Mouse (Mus musculus): Measurements from ENCODE around the gene Schip1. TPM values are rescaled to one million over a fixed set of nuclear protein-coding genes. Genes with fewer than 3 reads are reported as not detected.
A peak's percentile ranks its signal among the peaks of the same experiment; 100 is the strongest.

Gene Schip1
- polyA plus RNA-seq, 1 experiment from 2014 or later = 36.6 TPM

- Histone ChIP-seq H3K9ac (no peak overlapping the region), H3K36me3 (no peaks in the 10 kb centered on the region), H3K27me3 (no peaks in the 10 kb centered on the region), H3K4me3 (no peak overlapping the region), H3K9me3 (no peaks in the 10 kb centered on the region), H3K4me2 (no peak overlapping the region), H3K4me1 (no peaks in the 10 kb centered on the region), H3K27ac (no peak overlapping the region)
- ATAC-seq (ENCODE audit: borderline replicate concordance, extremely low read depth, low FRiP score, low TSS enrichment) = no peak
- WGBS = 65% methylated on average over 1 of the region's 1 CpGs
Observed at GRCm38 (mm10) chr3:68160175-68160574, 95.6 kb downstream of the Schip1 start.

- 64% methylated on average over 3 of the region's 3 CpGs for WGBS
- H3K27ac ChIP-seq = no peak overlapping the region
- H3K36me3 ChIP-seq = no peaks in the 10 kb centered on the region
- no peaks in the 10 kb centered on the region for H3K27me3 ChIP-seq
- no peak overlapping the region for H3K9ac ChIP-seq
- H3K9me3 ChIP-seq = no peaks in the 10 kb centered on the region
- no peaks in the 10 kb centered on the region for H3K4me1 ChIP-seq
- no peak overlapping the region for H3K4me3 ChIP-seq
- no peak for ATAC-seq (ENCODE audit: borderline replicate concordance, extremely low read depth, low FRiP score, low TSS enrichment)
- H3K4me2 ChIP-seq = no peak overlapping the region
Observed at GRCm38 (mm10) chr3:68160760-68161159, 96.2 kb downstream of the Schip1 start.

- Histone ChIP-seq H3K27me3 (no peaks in the 10 kb centered on the region), H3K27ac (no peak overlapping the region), H3K9me3 (no peaks in the 10 kb centered on the region), H3K9ac (no peak overlapping the region), H3K4me2 (no peak overlapping the region), H3K4me1 (no peaks in the 10 kb centered on the region), H3K4me3 (no peak overlapping the region), H3K36me3 (no peaks in the 10 kb centered on the region)
- no peak for ATAC-seq (ENCODE audit: borderline replicate concordance, extremely low read depth, low FRiP score, low TSS enrichment)
- WGBS = 73% methylated on average over 1 of the region's 1 CpGs
Observed at GRCm38 (mm10) chr3:68178248-68178647, 113.6 kb downstream of the Schip1 start.

GRCm38 (mm10) chr3:68187471-68187870 lies 122.9 kb downstream of the Schip1 start:
- Histone ChIP-seq H3K27ac (no peak overlapping the region), H3K4me3 (no peak overlapping the region), H3K36me3 (no peaks in the 10 kb centered on the region), H3K4me2 (no peak overlapping the region), H3K4me1 (no peaks in the 10 kb centered on the region), H3K9ac (no peak overlapping the region), H3K9me3 (no peaks in the 10 kb centered on the region), H3K27me3 (no peaks in the 10 kb centered on the region)
- ATAC-seq (ENCODE audit: borderline replicate concordance, extremely low read depth, low FRiP score, low TSS enrichment) = no peak
- 48% methylated on average over 8 of the region's 8 CpGs for WGBS

- no peak overlapping the region for H3K9ac ChIP-seq
- H3K4me3 ChIP-seq = no peak overlapping the region
- no peak overlapping the region for H3K4me2 ChIP-seq
- no peaks in the 10 kb centered on the region for H3K4me1 ChIP-seq
- H3K27ac ChIP-seq = no peak overlapping the region
- peak; percentile 8; the same call in 1 of the 2 replicates for ATAC-seq (ENCODE audit: borderline replicate concordance, extremely low read depth, low FRiP score, low TSS enrichment)
- H3K27me3 ChIP-seq = no peaks in the 10 kb centered on the region
- H3K9me3 ChIP-seq = no peaks in the 10 kb centered on the region
- no peaks in the 10 kb centered on the region for H3K36me3 ChIP-seq
- 51% methylated on average over 2 of the region's 2 CpGs for WGBS
Observed at GRCm38 (mm10) chr3:68189100-68189499, 124.5 kb downstream of the Schip1 start.

GRCm38 (mm10) chr3:68196933-68197332 lies 132.3 kb downstream of the Schip1 start:
- ATAC-seq (ENCODE audit: borderline replicate concordance, extremely low read depth, low FRiP score, low TSS enrichment) = no peak
- Histone ChIP-seq H3K27me3 (no peaks in the 10 kb centered on the region), H3K4me1 (no peaks in the 10 kb centered on the region), H3K9ac (no peak overlapping the region), H3K27ac (no peak overlapping the region), H3K36me3 (no peaks in the 10 kb centered on the region), H3K9me3 (no peaks in the 10 kb centered on the region), H3K4me3 (no peak overlapping the region), H3K4me2 (no peak overlapping the region)
- WGBS = 65% methylated on average over 1 of the region's 1 CpGs

- no peak overlapping the region for H3K27ac ChIP-seq
- ATAC-seq (ENCODE audit: borderline replicate concordance, extremely low read depth, low FRiP score, low TSS enrichment) = no peak
- no peaks in the 10 kb centered on the region for H3K27me3 ChIP-seq
- H3K9ac ChIP-seq = no peak overlapping the region
- WGBS = 13% methylated on average over 1 of the region's 1 CpGs
- no peak overlapping the region for H3K4me2 ChIP-seq
- H3K4me3 ChIP-seq = no peak overlapping the region
- no peaks in the 10 kb centered on the region for H3K4me1 ChIP-seq
- H3K9me3 ChIP-seq = no peaks in the 10 kb centered on the region
- no peaks in the 10 kb centered on the region for H3K36me3 ChIP-seq
Observed at GRCm38 (mm10) chr3:68201214-68201613, 136.6 kb downstream of the Schip1 start.

GRCm38 (mm10) chr3:68202162-68202902 lies 137.7 kb downstream of the Schip1 start:
- no peaks in the 10 kb centered on the region for H3K4me1 ChIP-seq
- no peak overlapping the region for H3K9ac ChIP-seq
- H3K4me2 ChIP-seq = no peak overlapping the region
- no peak overlapping the region for H3K4me3 ChIP-seq
- 77% methylated on average over 4 of the region's 4 CpGs for WGBS
- H3K36me3 ChIP-seq = no peaks in the 10 kb centered on the region
- H3K9me3 ChIP-seq = no peaks in the 10 kb centered on the region
- no peak for ATAC-seq (ENCODE audit: borderline replicate concordance, extremely low read depth, low FRiP score, low TSS enrichment)
- no peaks in the 10 kb centered on the region for H3K27me3 ChIP-seq
- no peak overlapping the region for H3K27ac ChIP-seq

- Histone ChIP-seq H3K27me3 (no peaks in the 10 kb centered on the region), H3K9me3 (no peaks in the 10 kb centered on the region), H3K4me2 (no peak overlapping the region), H3K27ac (no peak overlapping the region), H3K4me1 (no peaks in the 10 kb centered on the region), H3K36me3 (no peaks in the 10 kb centered on the region), H3K4me3 (no peak overlapping the region), H3K9ac (no peak overlapping the region)
- ATAC-seq (ENCODE audit: borderline replicate concordance, extremely low read depth, low FRiP score, low TSS enrichment) = no peak
- WGBS = 70% methylated on average over 4 of the region's 4 CpGs
Observed at GRCm38 (mm10) chr3:68203934-68204467, 139.4 kb downstream of the Schip1 start.

- no peaks in the 10 kb centered on the region for H3K27me3 ChIP-seq
- H3K4me3 ChIP-seq = no peak overlapping the region
- H3K36me3 ChIP-seq = no peaks in the 10 kb centered on the region
- H3K4me2 ChIP-seq = no peak overlapping the region
- H3K27ac ChIP-seq = no peak overlapping the region
- no peaks in the 10 kb centered on the region for H3K9me3 ChIP-seq
- no peak for ATAC-seq (ENCODE audit: borderline replicate concordance, extremely low read depth, low FRiP score, low TSS enrichment)
- no peak overlapping the region for H3K9ac ChIP-seq
- H3K4me1 ChIP-seq = no peaks in the 10 kb centered on the region
- WGBS = 70% methylated on average over 4 of the region's 4 CpGs
Observed at GRCm38 (mm10) chr3:68210422-68210821, 145.8 kb downstream of the Schip1 start.

GRCm38 (mm10) chr3:68221452-68221851 lies 156.8 kb downstream of the Schip1 start:
- H3K9ac ChIP-seq = no peak overlapping the region

GRCm38 (mm10) chr3:68239887-68240286 lies 175.3 kb downstream of the Schip1 start:
- no peak overlapping the region for H3K4me2 ChIP-seq
- H3K4me1 ChIP-seq = no peaks in the 10 kb centered on the region
- no peaks in the 10 kb centered on the region for H3K27me3 ChIP-seq
- no peaks in the 10 kb centered on the region for H3K9me3 ChIP-seq
- WGBS = 82% methylated on average over 2 of the region's 2 CpGs
- no peak overlapping the region for H3K27ac ChIP-seq
- H3K9ac ChIP-seq = no peak overlapping the region
- H3K4me3 ChIP-seq = no peak overlapping the region
- no peaks in the 10 kb centered on the region for H3K36me3 ChIP-seq
- ATAC-seq (ENCODE audit: borderline replicate concordance, extremely low read depth, low FRiP score, low TSS enrichment) = no peak

More at GRCm38 (mm10) chr3:68221452-68221851, 156.8 kb downstream of the Schip1 start:
- no peaks in the 10 kb centered on the region for H3K27me3 ChIP-seq
- no peak overlapping the region for H3K27ac ChIP-seq
- ATAC-seq (ENCODE audit: borderline replicate concordance, extremely low read depth, low FRiP score, low TSS enrichment) = no peak
- no peaks in the 10 kb centered on the region for H3K4me1 ChIP-seq
- H3K4me2 ChIP-seq = no peak overlapping the region
- H3K36me3 ChIP-seq = no peaks in the 10 kb centered on the region
- 88% methylated on average over 3 of the region's 3 CpGs for WGBS
- H3K9me3 ChIP-seq = no peaks in the 10 kb centered on the region
- no peak overlapping the region for H3K4me3 ChIP-seq

Measured in lung, embryonic 15.5 days (tissue).